Mouse (Mus musculus): ENCODE measurements around the gene Ednrb. TPM values are rescaled to one million over a fixed set of nuclear protein-coding genes. Genes with fewer than 3 reads are reported as not detected.

Ednrb gene
- polyA plus RNA-seq, 1 experiment from 2014 or later, result 35.6 TPM

GRCm38 (mm10) chr14:103816637-103817308, 27.4 kb downstream of the Ednrb start:
- H3K27me3 ChIP-seq, result no peaks in the 10 kb centered on the region
- H3K4me3 ChIP-seq, result no peak overlapping the region
- no peaks in the 10 kb centered on the region for H3K4me1 ChIP-seq
- no peaks in the 10 kb centered on the region for H3K9me3 ChIP-seq
- no peak overlapping the region for H3K4me2 ChIP-seq (replicated peaks)
- H3K27ac ChIP-seq, result no peak overlapping the region
- H3K36me3 ChIP-seq, result no peaks in the 10 kb centered on the region
- 84% methylated on average over 25 of the region's 25 CpGs for WGBS
- ATAC-seq (ENCODE audit: insufficient number of reproducible peaks, insufficient read depth, low FRiP score, low TSS enrichment), result no peak
- no peak overlapping the region for H3K9ac ChIP-seq

- Histone ChIP-seq H3K4me3 (no peak overlapping the region), H3K27me3 (no peaks in the 10 kb centered on the region), H3K4me1 (no peaks in the 10 kb centered on the region), H3K9me3 (no peaks in the 10 kb centered on the region), H3K27ac (no peak overlapping the region), H3K4me2 (replicated peaks) (no peak overlapping the region), H3K9ac (no peak overlapping the region), H3K36me3 (no peaks in the 10 kb centered on the region)
- WGBS, result 63% methylated on average over 16 of the region's 16 CpGs
- no peak for ATAC-seq (ENCODE audit: insufficient number of reproducible peaks, insufficient read depth, low FRiP score, low TSS enrichment)
Measured at GRCm38 (mm10) chr14:103815542-103815941, 28.7 kb downstream of the Ednrb start.

DNA sequence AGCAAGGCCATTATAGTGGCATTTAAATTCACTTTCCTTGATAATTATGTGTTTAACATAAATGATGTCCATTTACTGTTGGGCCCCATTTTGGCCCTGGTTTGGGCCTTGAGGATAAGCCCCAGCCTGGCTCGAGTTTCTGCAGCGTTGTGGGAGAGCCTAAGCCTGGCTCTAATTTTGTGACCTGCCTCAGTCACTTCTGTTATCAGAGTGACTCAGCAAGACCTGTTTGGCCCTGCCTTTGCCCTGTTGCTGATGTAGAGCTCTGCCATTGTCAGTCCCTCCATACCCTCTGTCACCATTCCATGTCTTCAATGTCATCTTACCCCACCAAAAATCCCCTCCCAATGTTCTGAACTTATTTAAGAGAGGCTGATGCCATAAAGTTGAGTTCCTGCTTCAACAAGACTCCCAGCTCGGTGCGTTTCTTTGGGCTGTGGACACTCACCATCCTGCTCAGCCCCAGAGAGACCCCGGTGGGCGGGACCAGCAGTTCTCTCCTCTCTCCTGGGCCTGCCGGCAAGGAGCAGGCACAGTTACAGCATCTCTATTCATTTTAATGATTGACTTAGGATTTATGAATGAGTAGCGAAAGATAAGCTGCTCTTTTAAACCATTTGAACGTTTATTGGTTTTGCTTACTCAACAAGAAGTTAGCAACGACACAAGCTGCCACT, 30.0 kb downstream of the Ednrb start:
- no peak overlapping the region for H3K27ac ChIP-seq
- ATAC-seq (ENCODE audit: insufficient number of reproducible peaks, insufficient read depth, low FRiP score, low TSS enrichment), result no peak
- no peak overlapping the region for H3K4me2 ChIP-seq (replicated peaks)
- no peak overlapping the region for H3K9ac ChIP-seq
- H3K36me3 ChIP-seq, result no peaks in the 10 kb centered on the region
- H3K4me1 ChIP-seq, result no peaks in the 10 kb centered on the region
- WGBS, result 67% methylated on average over 10 of the region's 10 CpGs
- no peak overlapping the region for H3K4me3 ChIP-seq
- no peaks in the 10 kb centered on the region for H3K9me3 ChIP-seq
- H3K27me3 ChIP-seq, result no peaks in the 10 kb centered on the region

DNA sequence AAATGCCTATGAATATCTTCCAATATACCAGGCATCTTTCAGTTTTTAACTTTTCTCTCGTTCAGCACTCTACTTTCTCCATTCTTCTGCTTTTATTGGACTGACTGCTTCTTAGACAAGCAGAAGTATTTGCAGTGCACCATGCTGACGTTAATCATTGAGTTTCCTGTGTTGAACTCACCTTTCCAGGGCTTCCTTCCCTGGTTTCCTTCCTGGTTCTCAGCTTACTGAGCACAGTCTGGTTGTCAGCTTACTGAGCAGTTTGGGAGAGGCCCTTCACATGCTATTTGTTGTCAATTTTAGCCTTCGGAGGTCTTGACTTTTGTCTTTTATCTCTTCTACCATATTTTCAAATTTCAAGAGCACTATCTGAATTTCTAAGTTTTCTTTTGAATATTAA, 31.0 kb downstream of the Ednrb start:
- H3K4me3 ChIP-seq, result no peak overlapping the region
- WGBS, result 65% methylated on average over 3 of the region's 3 CpGs
- no peaks in the 10 kb centered on the region for H3K4me1 ChIP-seq
- no peaks in the 10 kb centered on the region for H3K36me3 ChIP-seq
- no peak for ATAC-seq (ENCODE audit: insufficient number of reproducible peaks, insufficient read depth, low FRiP score, low TSS enrichment)
- no peak overlapping the region for H3K4me2 ChIP-seq (replicated peaks)
- no peaks in the 10 kb centered on the region for H3K9me3 ChIP-seq
- H3K9ac ChIP-seq, result no peak overlapping the region
- H3K27ac ChIP-seq, result no peak overlapping the region
- H3K27me3 ChIP-seq, result no peaks in the 10 kb centered on the region

DNA sequence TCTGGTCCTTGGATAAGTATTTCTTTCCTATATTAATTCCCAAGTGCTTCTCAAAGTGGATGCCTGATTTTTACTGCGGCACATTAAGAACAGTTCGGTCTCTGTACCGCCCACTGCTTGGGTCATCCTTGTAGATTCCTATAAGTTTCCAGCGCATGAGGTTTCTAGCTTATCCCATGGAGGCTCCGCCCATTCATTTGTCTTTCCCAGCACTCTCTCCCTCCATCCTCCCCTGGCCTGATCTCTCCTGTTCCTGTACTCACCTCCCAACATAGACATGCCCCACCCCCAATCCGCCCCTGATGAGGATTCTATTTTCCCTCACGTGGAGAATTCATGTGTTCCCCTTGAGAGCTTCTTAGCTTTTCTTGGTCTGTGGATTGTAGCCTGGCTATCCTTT, 32.9 kb downstream of the Ednrb start:
- Histone ChIP-seq H3K9me3 (no peaks in the 10 kb centered on the region), H3K27me3 (no peaks in the 10 kb centered on the region), H3K4me3 (no peak overlapping the region), H3K27ac (no peak overlapping the region), H3K4me1 (no peaks in the 10 kb centered on the region), H3K36me3 (no peaks in the 10 kb centered on the region), H3K4me2 (replicated peaks) (no peak overlapping the region), H3K9ac (no peak overlapping the region)
- ATAC-seq (ENCODE audit: insufficient number of reproducible peaks, insufficient read depth, low FRiP score, low TSS enrichment), result no peak
- WGBS, result 90% methylated on average over 7 of the region's 7 CpGs

- WGBS, result 83% methylated on average over 4 of the region's 4 CpGs
- Histone ChIP-seq H3K36me3 (no peaks in the 10 kb centered on the region), H3K9ac (no peak overlapping the region), H3K4me2 (replicated peaks) (no peak overlapping the region), H3K4me1 (no peaks in the 10 kb centered on the region), H3K27ac (no peak overlapping the region), H3K9me3 (no peaks in the 10 kb centered on the region), H3K4me3 (no peak overlapping the region), H3K27me3 (no peaks in the 10 kb centered on the region)
- no peak for ATAC-seq (ENCODE audit: insufficient number of reproducible peaks, insufficient read depth, low FRiP score, low TSS enrichment)
Measured at GRCm38 (mm10) chr14:103803907-103804659, 40.1 kb downstream of the Ednrb start.

DNA sequence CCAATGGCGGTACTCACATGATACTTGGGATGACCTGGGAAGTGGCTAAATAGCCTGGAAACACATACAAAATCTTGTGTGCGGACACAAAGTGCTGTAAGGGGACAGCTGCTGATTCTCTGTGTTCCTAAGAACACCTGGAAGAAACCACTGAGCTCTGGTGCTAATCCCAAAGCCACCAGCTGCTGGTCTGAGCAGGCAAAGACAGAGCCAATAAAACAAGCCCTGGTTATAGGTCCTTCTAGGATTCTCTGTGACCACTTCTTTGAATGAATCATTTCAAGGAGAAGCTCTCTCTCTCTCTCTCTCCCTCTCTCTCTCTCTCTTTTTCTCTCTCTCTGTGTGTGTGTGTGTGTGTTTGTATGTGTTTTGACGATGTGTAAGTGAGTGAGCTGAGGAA, 47.1 kb downstream of the Ednrb start:
- no peak for ATAC-seq (ENCODE audit: insufficient number of reproducible peaks, insufficient read depth, low FRiP score, low TSS enrichment)
- Histone ChIP-seq H3K9ac (no peak overlapping the region), H3K4me1 (no peaks in the 10 kb centered on the region), H3K27me3 (no peaks in the 10 kb centered on the region), H3K4me3 (no peak overlapping the region), H3K27ac (no peak overlapping the region), H3K36me3 (no peaks in the 10 kb centered on the region), H3K9me3 (no peaks in the 10 kb centered on the region), H3K4me2 (replicated peaks) (no peak overlapping the region)
- 81% methylated on average over 3 of the region's 3 CpGs for WGBS

DNA sequence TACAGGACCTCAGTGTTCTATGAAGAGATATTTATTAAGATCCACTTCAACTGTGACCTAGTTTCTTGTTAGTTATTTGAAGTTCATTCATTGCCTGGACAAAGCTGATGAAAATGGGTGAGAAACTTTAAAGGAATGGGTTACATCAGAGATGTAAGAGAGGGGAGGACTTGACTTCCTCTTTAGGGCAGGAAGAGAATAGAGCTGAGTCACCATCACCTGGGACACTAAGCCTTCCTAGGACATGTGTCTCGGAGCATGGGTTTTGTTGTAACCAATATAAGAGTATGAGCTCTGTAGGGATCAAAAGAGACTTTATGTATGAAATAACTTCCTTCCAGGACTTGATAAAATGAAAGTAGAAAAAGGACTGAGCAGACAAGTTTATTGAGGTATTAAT, 48.6 kb downstream of the Ednrb start:
- H3K4me2 ChIP-seq (replicated peaks), result no peak overlapping the region
- WGBS, result 82% methylated on average over 1 of the region's 1 CpGs
- H3K9ac ChIP-seq, result no peak overlapping the region
- H3K36me3 ChIP-seq, result no peaks in the 10 kb centered on the region
- no peaks in the 10 kb centered on the region for H3K27me3 ChIP-seq
- ATAC-seq (ENCODE audit: insufficient number of reproducible peaks, insufficient read depth, low FRiP score, low TSS enrichment), result no peak
- H3K4me1 ChIP-seq, result no peaks in the 10 kb centered on the region
- no peak overlapping the region for H3K4me3 ChIP-seq
- H3K9me3 ChIP-seq, result no peaks in the 10 kb centered on the region
- H3K27ac ChIP-seq, result no peak overlapping the region

DNA sequence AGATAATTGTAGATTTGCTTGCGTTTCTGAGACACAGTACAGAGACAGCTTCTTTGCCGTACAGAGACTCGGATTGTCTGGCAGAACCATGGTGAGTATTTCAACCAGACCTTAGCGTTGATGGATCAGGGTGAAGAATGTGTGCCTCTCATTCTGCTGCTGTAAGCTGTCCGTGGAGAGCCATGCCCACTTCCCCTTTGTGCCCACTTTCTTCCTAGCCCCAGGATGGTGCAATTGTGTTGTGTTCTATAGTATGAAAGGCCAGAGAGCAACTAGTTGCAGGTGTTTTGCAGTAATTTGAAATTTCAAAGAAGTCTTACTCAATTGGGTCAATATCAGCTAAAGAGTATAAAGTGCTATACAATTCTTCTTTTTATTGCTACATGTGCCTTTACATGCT, 50.8 kb downstream of the Ednrb start:
- no peak overlapping the region for H3K9ac ChIP-seq
- H3K4me2 ChIP-seq (replicated peaks), result no peak overlapping the region
- H3K36me3 ChIP-seq, result no peaks in the 10 kb centered on the region
- H3K9me3 ChIP-seq, result no peaks in the 10 kb centered on the region
- ATAC-seq (ENCODE audit: insufficient number of reproducible peaks, insufficient read depth, low FRiP score, low TSS enrichment), result no peak
- no peak overlapping the region for H3K27ac ChIP-seq
- H3K27me3 ChIP-seq, result no peaks in the 10 kb centered on the region
- WGBS, result 64% methylated on average over 5 of the region's 5 CpGs
- no peak overlapping the region for H3K4me3 ChIP-seq
- no peaks in the 10 kb centered on the region for H3K4me1 ChIP-seq

GRCm38 (mm10) chr14:103792726-103793125, 51.5 kb downstream of the Ednrb start:
- Histone ChIP-seq H3K9ac (no peak overlapping the region), H3K36me3 (no peaks in the 10 kb centered on the region), H3K9me3 (no peaks in the 10 kb centered on the region), H3K4me3 (no peak overlapping the region), H3K27ac (no peak overlapping the region), H3K4me2 (replicated peaks) (no peak overlapping the region), H3K27me3 (no peaks in the 10 kb centered on the region), H3K4me1 (no peaks in the 10 kb centered on the region)
- WGBS, result 35% methylated on average over 1 of the region's 1 CpGs
- no peak for ATAC-seq (ENCODE audit: insufficient number of reproducible peaks, insufficient read depth, low FRiP score, low TSS enrichment)

GRCm38 (mm10) chr14:103787547-103787946, 56.7 kb downstream of the Ednrb start:
- Histone ChIP-seq H3K4me1 (no peaks in the 10 kb centered on the region), H3K9ac (no peak overlapping the region), H3K27ac (no peak overlapping the region), H3K4me2 (replicated peaks) (no peak overlapping the region), H3K9me3 (no peaks in the 10 kb centered on the region), H3K4me3 (no peak overlapping the region), H3K27me3 (no peaks in the 10 kb centered on the region), H3K36me3 (no peaks in the 10 kb centered on the region)
- 88% methylated on average over 2 of the region's 2 CpGs for WGBS
- no peak for ATAC-seq (ENCODE audit: insufficient number of reproducible peaks, insufficient read depth, low FRiP score, low TSS enrichment)
